Mouse (Mus musculus) left cerebral cortex, postnatal 25 days (tissue): ENCODE measurements around the gene Ak9. TPM values are rescaled to one million over a fixed set of nuclear protein-coding genes. Genes with fewer than 3 reads are reported as not detected.

Source experiments
- DNase-seq, 2 experiments: peaks; one replicate each; pipeline ENCODE4 v3.0.0; 2022; ENCODE audit warnings: low spot score in 2 of 2, mixed read lengths in 1 of 2
- intact Hi-C: fragments of 180-260 bp; cut with DNase I; formaldehyde crosslinking; loops from one replicate; pipeline ENCODE4 v1.15.1; 2025
- total RNA-seq, 2 experiments: library from RNA; stranded (reverse); gene quantifications; 2 replicates each; pipeline ENCODE4 v1.2.3; 2021

Ak9 gene
- total RNA-seq, result under 1 TPM; 0.07 to 0.11 TPM

GRCm38 (mm10) chr10:41303639-41304444 is at the start of gene Ak9:
Ak9 (plus strand) TSS chr10:41303980.
- intact Hi-C loops, result loop anchor here (5.0 to 10.0 kb wide), 4 partner anchors 98 to 991 kb away; no protein-coding TSS in a partner anchor
- peak; percentile 87 to 93 for DNase-seq

- intact Hi-C loops, result loop anchor here (10.0 kb wide), 1 partner anchor 186 kb away; the partner anchor contains the start of gene Gpr6
- DNase-seq, result no peak
Observed at GRCm38 (mm10) chr10:41260243-41261006, 43.4 kb upstream of the Ak9 start.

- intact Hi-C loops, result loop anchor here (10.0 kb wide), 1 partner anchor 186 kb away; the partner anchor contains the start of gene Gpr6
- DNase-seq, result no peak
Observed at GRCm38 (mm10) chr10:41261218-41261617, 42.6 kb upstream of the Ak9 start.

- DNase-seq, result no peak
- intact Hi-C loops, result loop anchor here (10.0 kb wide), 1 partner anchor 187 kb away; the partner anchor contains the start of gene Gpr6
Observed at GRCm38 (mm10) chr10:41261889-41262288, 41.9 kb upstream of the Ak9 start.

- intact Hi-C loops, result no loop called here
- no peak for DNase-seq
Observed at GRCm38 (mm10) chr10:41271860-41272259, 31.9 kb upstream of the Ak9 start.

GRCm38 (mm10) chr10:41274871-41275270 is 28.9 kb upstream of the Ak9 start:
- DNase-seq, result no peak
- intact Hi-C loops, result no loop called here

- DNase-seq, result no peak
- intact Hi-C loops, result no loop called here
Observed at GRCm38 (mm10) chr10:41278808-41279207, 25.0 kb upstream of the Ak9 start.

- intact Hi-C loops, result loop anchor here (5.0 kb wide), 1 partner anchor 263 kb away; no protein-coding TSS in a partner anchor
- DNase-seq, result no peak
Observed at GRCm38 (mm10) chr10:41280177-41280576, 23.6 kb upstream of the Ak9 start.

- DNase-seq, result peak in 1 of 2 experiments; percentile 43
- intact Hi-C loops, result loop anchor here (5.0 kb wide), 1 partner anchor 263 kb away; no protein-coding TSS in a partner anchor
Observed at GRCm38 (mm10) chr10:41280796-41281195, 23.0 kb upstream of the Ak9 start.

GRCm38 (mm10) chr10:41282086-41282485 is 21.7 kb upstream of the Ak9 start:
- no peak for DNase-seq
- intact Hi-C loops, result loop anchor here (5.0 kb wide), 1 partner anchor 265 kb away; no protein-coding TSS in a partner anchor

GRCm38 (mm10) chr10:41287618-41288017 is 16.2 kb upstream of the Ak9 start:
- no peak for DNase-seq
- intact Hi-C loops, result loop anchor here (2.0 to 5.0 kb wide), 2 partner anchors 283 to 635 kb away; no protein-coding TSS in a partner anchor

- intact Hi-C loops, result loop anchor here (2.0 to 5.0 kb wide), 2 partner anchors 283 to 636 kb away; no protein-coding TSS in a partner anchor
- DNase-seq, result no peak
Observed at GRCm38 (mm10) chr10:41288074-41288473, 15.7 kb upstream of the Ak9 start.

- peak; percentile 88 to 92 for DNase-seq
- intact Hi-C loops, result loop anchor here (2.0 to 5.0 kb wide), 2 partner anchors 284 to 637 kb away; no protein-coding TSS in a partner anchor
Observed at GRCm38 (mm10) chr10:41288771-41289415, 14.9 kb upstream of the Ak9 start.

- no peak for DNase-seq
- intact Hi-C loops, result no loop called here
Observed at GRCm38 (mm10) chr10:41291021-41291420, 12.8 kb upstream of the Ak9 start.

- DNase-seq, result no peak
- intact Hi-C loops, result no loop called here
Observed at GRCm38 (mm10) chr10:41293019-41293418, 10.8 kb upstream of the Ak9 start.

GRCm38 (mm10) chr10:41294734-41295133 is 9.0 kb upstream of the Ak9 start:
- no peak for DNase-seq
- intact Hi-C loops, result no loop called here

- no peak for DNase-seq
- intact Hi-C loops, result no loop called here
Observed at GRCm38 (mm10) chr10:41295145-41295544, 8.6 kb upstream of the Ak9 start.

- no peak for DNase-seq
- intact Hi-C loops, result loop anchor here (5.0 to 10.0 kb wide), 4 partner anchors 102 to 995 kb away; no protein-coding TSS in a partner anchor
Observed at GRCm38 (mm10) chr10:41300161-41300560, 3.6 kb upstream of the Ak9 start.

- intact Hi-C loops, result loop anchor here (5.0 to 10.0 kb wide), 4 partner anchors 99 to 992 kb away; no protein-coding TSS in a partner anchor
Observed at GRCm38 (mm10) chr10:41302689-41303431, 920 bp upstream of the Ak9 start, which contains the start of gene Fig4. Fig4 (minus strand) TSS chr10:41303260.

More at GRCm38 (mm10) chr10:41302689-41303431, 920 bp upstream of the Ak9 start, which contains the start of gene Fig4:
- DNase-seq, result peak; percentile 84 to 87
